Mouse (Mus musculus) cerebellum, adult 2 months (tissue): Measurements from ENCODE around the gene Art5. TPM values are rescaled to one million over a fixed set of nuclear protein-coding genes. Genes with fewer than 3 reads are reported as not detected.

ENCODE experiments used
- DNase-seq, 2 experiments: peaks; one replicate each; pipeline ENCODE4 v3.0.0; 2021
- H3K27ac ChIP-seq: fragments of 200-500 bp; 2 replicates; pipeline ENCODE4 v1.5.1; 2012; ENCODE audit warnings: low read length, control low read depth, inconsistent platforms; ENCODE audit not compliant: insufficient read depth
- H3K27me3 ChIP-seq: fragments of 200-500 bp; 2 replicates; pipeline ENCODE4 v1.6.1; 2012; ENCODE audit warnings: inconsistent platforms, mild to moderate bottlenecking, low read length, moderate library complexity; ENCODE audit not compliant: control insufficient read depth, insufficient read depth
- H3K4me1 ChIP-seq: fragments of 200-500 bp; 2 replicates; pipeline ENCODE4 v1.6.1; 2011; ENCODE audit warnings: low read length; ENCODE audit not compliant: control insufficient read depth, insufficient read depth
- H3K4me3 ChIP-seq: fragments of 200-500 bp; replicated peaks from 2 replicates; pipeline ENCODE3; 2011; ENCODE audit warnings: mild to moderate bottlenecking, low read depth, low read length, control low read depth; ENCODE audit not compliant: insufficient read depth
- CTCF ChIP-seq: fragments of 200-500 bp; IDR thresholded peaks from 2 replicates; pipeline ENCODE4 v1.5.1; 2011; ENCODE audit warnings: low read depth, mild to moderate bottlenecking, control low read depth, low read length, moderate library complexity, borderline replicate concordance; ENCODE audit not compliant: insufficient read depth
- POLR2A ChIP-seq: fragments of 200-500 bp; IDR thresholded peaks from 2 replicates; pipeline ENCODE4 v1.6.1; 2011; ENCODE audit warnings: low read length, control low read depth, borderline replicate concordance; ENCODE audit not compliant: insufficient read depth
- WGBS: fragments of 180-500 bp; shearing (Covaris S2); methylation state at CpG from one replicate; pipeline ENCODE4 v1.1.7; 2018; 5-methylcytosine and 5-hydroxymethylcytosine counted together
- polyA plus RNA-seq: library from polyadenylated mRNA; depleted of rRNA; stranded (reverse); fragments of >200 nt; gene quantifications from 2 replicates; pipeline ENCODE4 v1.2.3, GENCODE M21; 2012; rRNA removed

Gene Art5
- not detected in 2 replicates for polyA plus RNA-seq

GRCm38 (mm10) chr7:102109171-102109570, at the start of gene Art5:
TSS of gene Art5 (minus strand) at chr7:102109489.
- no peak for DNase-seq
- no peak within 1 kb of the TSS for H3K4me3 ChIP-seq
- H3K27me3 ChIP-seq: no peaks in the 10 kb centered on the region
- 79% methylated on average over 7 of the region's 7 CpGs for WGBS
- TF ChIP-seq CTCF (no peak), POLR2A (no peak)
- peaks cover 4% of the 10 kb centered on the region for H3K4me1 ChIP-seq
- no peak within 1 kb of the TSS for H3K27ac ChIP-seq

GRCm38 (mm10) chr7:102153691-102154090, 44.4 kb upstream of the Art5 start:
- Histone ChIP-seq H3K4me1 (no peaks in the 10 kb centered on the region), H3K4me3 (no peak overlapping the region), H3K27ac (no peak overlapping the region), H3K27me3 (no peaks in the 10 kb centered on the region)
- DNase-seq: no peak
- WGBS: 95% methylated on average over 5 of the region's 5 CpGs
- TF ChIP-seq CTCF (no peak), POLR2A (no peak)

GRCm38 (mm10) chr7:102137898-102138297, 28.6 kb upstream of the Art5 start:
- TF ChIP-seq POLR2A: no peak
- TF ChIP-seq CTCF: no peak
- Histone ChIP-seq H3K27me3 (no peaks in the 10 kb centered on the region), H3K4me3 (no peak overlapping the region), H3K4me1 (no peaks in the 10 kb centered on the region), H3K27ac (no peak overlapping the region)
- 97% methylated on average over 5 of the region's 5 CpGs for WGBS
- no peak for DNase-seq

- Histone ChIP-seq H3K27ac (no peak overlapping the region), H3K4me3 (no peak overlapping the region), H3K4me1 (no peaks in the 10 kb centered on the region), H3K27me3 (no peaks in the 10 kb centered on the region)
- 85% methylated on average over 1 of the region's 1 CpGs for WGBS
- TF ChIP-seq CTCF (peak; percentile 40; the same call in 1 of the 2 replicates), POLR2A (no peak)
- no peak for DNase-seq
Measured at GRCm38 (mm10) chr7:102137464-102137863, 28.2 kb upstream of the Art5 start.

- Histone ChIP-seq H3K4me3 (no peak overlapping the region), H3K27me3 (no peaks in the 10 kb centered on the region), H3K27ac (no peak overlapping the region), H3K4me1 (no peaks in the 10 kb centered on the region)
- no peak for DNase-seq
- 90% methylated on average over 4 of the region's 4 CpGs for WGBS
- TF ChIP-seq CTCF (no peak), POLR2A (no peak)
Measured at GRCm38 (mm10) chr7:102132395-102132794, 23.1 kb upstream of the Art5 start.

- WGBS: 24% methylated on average over 10 of the region's 10 CpGs
- TF ChIP-seq POLR2A (no peak), CTCF (no peak)
- no peak overlapping the region for H3K4me3 ChIP-seq
- H3K27me3 ChIP-seq: no peaks in the 10 kb centered on the region
- no peak overlapping the region for H3K27ac ChIP-seq
- DNase-seq: no peak
- H3K4me1 ChIP-seq: no peaks in the 10 kb centered on the region
Measured at GRCm38 (mm10) chr7:102120326-102120725, 11.0 kb upstream of the Art5 start.

- WGBS: 81% methylated on average over 6 of the region's 6 CpGs
- TF ChIP-seq POLR2A (no peak), CTCF (no peak)
- H3K27me3 ChIP-seq: no peaks in the 10 kb centered on the region
- H3K4me3 ChIP-seq: no peak overlapping the region
- no peak overlapping the region for H3K27ac ChIP-seq
- no peak for DNase-seq
- no peaks in the 10 kb centered on the region for H3K4me1 ChIP-seq
Measured at GRCm38 (mm10) chr7:102117382-102117781, 8.1 kb upstream of the Art5 start.

- Histone ChIP-seq H3K4me3 (no peak within 1 kb of the TSS), H3K4me1 (no peaks in the 10 kb centered on the region), H3K27ac (no peak within 1 kb of the TSS), H3K27me3 (no peaks in the 10 kb centered on the region)
- WGBS: 56% methylated on average over 7 of the region's 7 CpGs
- TF ChIP-seq POLR2A (no peak), CTCF (no peak)
- no peak for DNase-seq
Measured at GRCm38 (mm10) chr7:102116579-102117331, 7.5 kb upstream of the Art5 start, which contains the start of gene Chrna10. TSS of gene Chrna10 (minus strand) at chr7:102116828.
